Mouse (Mus musculus) kidney, adult 2 months (tissue): ENCODE measurements around the gene Mgarp. TPM values are rescaled to one million over a fixed set of nuclear protein-coding genes. Genes with fewer than 3 reads are reported as not detected.
"Not testable (repeated sequence)": the region's sequence is repeated elsewhere in the genome, so short reads cannot be mapped to it uniquely, and the experiment has no call there.

ENCODE experiments used
- DNase-seq: peaks from one replicate; pipeline ENCODE4 v3.0.0; 2021
- H3K27ac ChIP-seq: fragments of 200-500 bp; 2 replicates; pipeline ENCODE4 v1.5.1; 2012; ENCODE audit warnings: low read depth, low read length, control low read depth, inconsistent platforms; ENCODE audit not compliant: insufficient read depth
- H3K27me3 ChIP-seq: fragments of 200-500 bp; replicated peaks from 2 replicates; pipeline ENCODE4 v1.6.1; 2012; ENCODE audit warnings: mild to moderate bottlenecking, moderate library complexity, low read length, inconsistent platforms; ENCODE audit not compliant: control insufficient read depth, insufficient read depth
- H3K36me3 ChIP-seq: fragments of 200-500 bp; 2 replicates; pipeline ENCODE4 v1.6.1; 2012; ENCODE audit warnings: mild to moderate bottlenecking, moderate library complexity, low read length, inconsistent platforms; ENCODE audit not compliant: control insufficient read depth, insufficient read depth
- H3K4me1 ChIP-seq: fragments of 200-500 bp; 2 replicates; pipeline ENCODE4 v1.6.1; 2011; ENCODE audit warnings: low read length; ENCODE audit not compliant: control insufficient read depth, insufficient read depth
- H3K4me3 ChIP-seq: fragments of 200-500 bp; 2 replicates; pipeline ENCODE4 v1.5.1; 2011; ENCODE audit warnings: mild to moderate bottlenecking, low read depth, low read length, control low read depth; ENCODE audit not compliant: insufficient read depth
- CTCF ChIP-seq: fragments of 200-500 bp; conservative IDR thresholded peaks from 2 replicates; pipeline ENCODE4 v1.5.1; 2011; ENCODE audit warnings: low read depth, mild to moderate bottlenecking, control low read depth, low read length, moderate library complexity, mixed read lengths; ENCODE audit not compliant: insufficient read depth, insufficient read length
- POLR2A ChIP-seq: fragments of 200-500 bp; IDR thresholded peaks from one replicate; pipeline ENCODE4 v1.6.1; 2011; ENCODE audit warnings: low read depth, low read length, control low read depth
- WGBS: fragments of 180-500 bp; shearing (Covaris S2); methylation state at CpG from one replicate; pipeline ENCODE4 v1.1.7; 2018; 5-methylcytosine and 5-hydroxymethylcytosine counted together
- polyA plus RNA-seq: library from polyadenylated mRNA; depleted of rRNA; stranded (reverse); fragments of >200 nt; gene quantifications from 2 replicates; pipeline ENCODE4 v1.2.3, GENCODE M21; 2012

The Mgarp gene
- polyA plus RNA-seq, 1 experiment, result not detected

GRCm38 (mm10) chr3:51407870-51408560 lies 11.5 kb upstream of the Mgarp start:
- peak overlapping the region; percentile 97 for H3K27ac ChIP-seq
- peak overlapping the region; percentile 90 for H3K4me3 ChIP-seq
- H3K27me3 ChIP-seq, result no peaks in the 10 kb centered on the region
- H3K36me3 ChIP-seq, result peaks cover 2% of the 10 kb centered on the region; the same call in 1 of the 2 replicates
- DNase-seq, result no peak
- WGBS, result 11% methylated on average over 20 of the region's 20 CpGs
- H3K4me1 ChIP-seq, result peaks cover 2% of the 10 kb centered on the region; the same call in 1 of the 2 replicates
- TF ChIP-seq CTCF, result no peak
- TF ChIP-seq POLR2A, result no peak

- no peak overlapping the region for H3K4me3 ChIP-seq
- H3K27me3 ChIP-seq, result no peaks in the 10 kb centered on the region
- peaks cover 3% of the 10 kb centered on the region; the same call in 1 of the 2 replicates for H3K36me3 ChIP-seq
- H3K27ac ChIP-seq, result no peak overlapping the region
- H3K4me1 ChIP-seq, result no peaks in the 10 kb centered on the region
- WGBS, result 91% methylated on average over 12 of the region's 12 CpGs
- TF ChIP-seq POLR2A, result no peak
- DNase-seq, result no peak
These were observed 6.1 kb upstream of the Mgarp start for GRCm38 (mm10) chr3:51402628-51403027.

- H3K4me3 ChIP-seq, H3K27ac ChIP-seq, H3K27me3 ChIP-seq, DNase-seq, H3K4me1 ChIP-seq, H3K36me3 ChIP-seq: not testable (repeated sequence)
- WGBS, result 72% methylated on average over 4 of the region's 4 CpGs
These were observed 5.5 kb upstream of the Mgarp start for GRCm38 (mm10) chr3:51402054-51402453.

- WGBS, result 63% methylated on average over 10 of the region's 10 CpGs
These were observed 4.1 kb upstream of the Mgarp start for GRCm38 (mm10) chr3:51400682-51401081.

DNA sequence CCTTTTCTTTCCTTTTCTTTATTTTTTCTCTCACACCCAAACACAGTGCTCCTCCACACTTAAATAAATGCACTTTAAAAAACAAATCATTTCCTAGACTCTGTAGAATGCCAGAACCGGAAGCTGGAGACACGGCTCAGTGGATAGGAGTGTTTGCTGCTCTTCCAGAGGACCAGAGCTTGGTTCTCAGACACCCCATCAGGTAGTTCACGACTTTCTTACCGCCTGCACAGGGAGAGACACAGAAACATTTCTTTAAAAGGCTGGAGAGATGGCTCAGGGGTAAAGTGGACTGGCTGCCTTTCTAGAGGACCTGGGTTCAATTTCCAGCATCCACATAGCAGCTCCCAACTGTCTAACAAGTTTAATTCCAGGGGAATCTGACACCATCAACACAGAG lies 3.0 kb upstream of the Mgarp start:
- WGBS, result 29% methylated on average over 4 of the region's 4 CpGs
- TF ChIP-seq CTCF, result no peak
- no peak for TF ChIP-seq POLR2A
- H3K27me3 ChIP-seq, result no peaks in the 10 kb centered on the region
- DNase-seq, result no peak
- H3K36me3 ChIP-seq, result peaks cover 3% of the 10 kb centered on the region; the same call in 1 of the 2 replicates
- no peaks in the 10 kb centered on the region for H3K4me1 ChIP-seq
- no peak overlapping the region for H3K4me3 ChIP-seq
- no peak overlapping the region for H3K27ac ChIP-seq

More at GRCm38 (mm10) chr3:51400682-51401081, 4.1 kb upstream of the Mgarp start:
- Histone ChIP-seq H3K4me3 (no peak overlapping the region), H3K4me1 (no peaks in the 10 kb centered on the region), H3K36me3 (peaks cover 3% of the 10 kb centered on the region; the same call in 1 of the 2 replicates), H3K27ac (no peak overlapping the region), H3K27me3 (no peaks in the 10 kb centered on the region)
- TF ChIP-seq CTCF (no peak), POLR2A (no peak)
- no peak for DNase-seq

DNA sequence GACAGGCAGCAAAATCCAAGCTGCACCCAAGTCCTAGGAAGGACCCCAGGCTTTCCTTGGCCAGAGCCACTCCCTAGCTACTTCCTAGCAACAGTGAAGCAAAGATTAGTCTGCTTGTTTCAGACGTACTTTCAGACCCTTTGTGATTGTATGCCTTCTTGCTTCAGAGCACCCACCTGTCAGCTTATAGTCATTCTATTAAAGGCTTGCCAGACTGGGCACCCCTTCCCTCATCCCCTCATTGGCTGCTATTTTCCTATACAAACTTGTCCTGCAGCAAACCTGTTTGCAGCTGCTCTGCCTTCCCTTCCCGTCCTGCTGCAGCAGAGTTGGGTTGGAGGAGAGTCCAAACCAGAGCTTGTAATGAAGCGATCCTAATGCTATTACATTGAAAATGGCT lies 2.1 kb upstream of the Mgarp start:
- no peak overlapping the region for H3K4me3 ChIP-seq
- peaks cover 3% of the 10 kb centered on the region; the same call in 1 of the 2 replicates for H3K36me3 ChIP-seq
- H3K27ac ChIP-seq, result no peak overlapping the region
- no peaks in the 10 kb centered on the region for H3K27me3 ChIP-seq
- no peaks in the 10 kb centered on the region for H3K4me1 ChIP-seq
- WGBS, result 57% methylated on average over 3 of the region's 3 CpGs
- no peak for DNase-seq
- no peak for TF ChIP-seq POLR2A
- no peak for TF ChIP-seq CTCF

- no peaks in the 10 kb centered on the region for H3K27me3 ChIP-seq
- TF ChIP-seq CTCF, result no peak
- TF ChIP-seq POLR2A, result no peak
- H3K4me3 ChIP-seq, result no peak overlapping the region
- no peak overlapping the region for H3K27ac ChIP-seq
- WGBS, result 80% methylated on average over 15 of the region's 15 CpGs
- DNase-seq, result no peak
- H3K4me1 ChIP-seq, result no peaks in the 10 kb centered on the region
- H3K36me3 ChIP-seq, result no peaks in the 10 kb centered on the region
These were observed 1.3 kb upstream of the Mgarp start for GRCm38 (mm10) chr3:51397700-51398299.
